In the genomic region with DNA sequence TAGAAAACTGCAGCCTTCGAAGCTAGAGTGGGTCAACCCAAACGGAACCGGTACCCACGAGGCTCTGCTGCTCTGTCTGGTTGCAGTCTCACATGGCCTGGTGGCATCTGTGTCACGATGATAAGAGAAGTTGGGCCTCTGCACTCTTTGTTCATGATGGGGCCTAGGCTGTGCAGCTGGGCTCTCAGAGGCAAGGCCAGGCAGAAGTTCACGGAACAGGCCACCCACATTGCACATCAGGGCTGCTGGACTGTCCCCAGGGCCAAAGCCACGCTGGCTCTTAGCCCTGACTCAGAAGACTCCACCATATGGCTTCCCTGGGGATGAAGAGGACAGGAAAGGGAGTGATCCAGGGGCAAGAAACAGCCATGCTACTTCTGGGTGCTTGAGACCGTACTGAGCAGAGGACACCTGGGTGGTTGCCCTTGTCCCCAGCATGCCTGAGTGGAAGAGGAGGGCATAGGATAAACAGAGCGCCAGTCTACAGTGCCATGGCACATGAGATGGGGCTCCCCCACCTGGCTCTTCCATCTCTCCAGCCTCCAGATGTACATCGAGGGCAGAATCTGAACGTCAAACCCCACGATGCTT, we compare ENCODE assay signal across 9 mouse cellular contexts.
DNase-seq lines count a peak whose midpoint lies in the region; ATAC-seq lines count a peak whose summit lies in the region.
"Had no signal": no experiment of that assay in that cellular context is flagged by ENCODE, and none has a peak within 500 bp of the region (broad histone marks: within the 10 kb centered on the region; RNA-seq: fewer than 3 reads in every experiment).

No protein-coding gene starts in this region.

- DNase-seq in cerebellum, postnatal 14 days: peak; percentile 33
- DNase-seq in cerebellum, postnatal 25 days: no peak
- peak; percentile 6 for DNase-seq in c-Kit-positive CD71-positive TER-119-negative erythroid progenitor cells, embryonic 14.5 days (ENCODE audit: low read depth)
- DNase-seq in liver, embryonic 13.5 days: no peak
- no peak for DNase-seq in thymus, postnatal 4 days
- DNase-seq in spleen, postnatal 36 days (ENCODE audit: low spot score in 2 of 2): no peak
- no peak for DNase-seq in spleen, postnatal 14 days (ENCODE audit: low spot score in 2 of 2)
- DNase-seq: adrenal gland, adult 8-10 months had no signal

- WGBS in heart, embryonic 14.5 days: 57% methylated on average over 12 of the region's 12 CpGs
- WGBS in liver, embryonic 13.5 days (ENCODE audit: insufficient replicate concordance): 45% methylated on average over 12 of the region's 12 CpGs

- H3K9ac ChIP-seq in heart, embryonic 14.5 days (ENCODE audit: low read length): no peak overlapping the region
- no peak overlapping the region for H3K9ac ChIP-seq in liver, embryonic 13.5 days

- peaks cover 8 to 11% of the 10 kb centered on the region in 2 experiments; a peak in 2 of 4 replicates for H3K4me1 ChIP-seq in heart, embryonic 14.5 days (ENCODE audit: control insufficient read depth in 2 of 2, insufficient read depth in 2 of 2, low read length in 2 of 2)
- peaks cover 23% of the 10 kb centered on the region for H3K4me1 ChIP-seq in liver, embryonic 13.5 days (replicated peaks)

- H3K36me3 ChIP-seq in heart, embryonic 14.5 days (ENCODE audit: control insufficient read depth, insufficient read depth, low read length): no peaks in the 10 kb centered on the region
- no peaks in the 10 kb centered on the region for H3K36me3 ChIP-seq in liver, embryonic 13.5 days

- H3K27ac ChIP-seq in heart, embryonic 14.5 days (replicated peaks in 1 of 2; ENCODE audit: control insufficient read depth in 1 of 2, insufficient read depth in 1 of 2, low read depth in 2 of 2, low read length in 2 of 2): 0 out of 4 replicates have a peak overlapping the region, but pooled peaks of 1 of the 2 experiments have one; percentile 9
- H3K27ac ChIP-seq in liver, embryonic 13.5 days: no peak overlapping the region

- H3K4me2 ChIP-seq in heart, embryonic 14.5 days (ENCODE audit: low read length): no peak overlapping the region
- no peak overlapping the region for H3K4me2 ChIP-seq in liver, embryonic 13.5 days

- ATAC-seq in heart, embryonic 14.5 days (ENCODE audit: insufficient number of reproducible peaks, insufficient read depth, low FRiP score, low read depth): peak; percentile 27
- ATAC-seq in liver, embryonic 13.5 days (ENCODE audit: low read depth): peak; percentile 81

- H3K27me3 ChIP-seq in heart, embryonic 14.5 days (ENCODE audit: control insufficient read depth, insufficient read depth, low read length): no peaks in the 10 kb centered on the region
- H3K27me3 ChIP-seq in liver, embryonic 13.5 days: no peaks in the 10 kb centered on the region

- no peaks in the 10 kb centered on the region for H3K9me3 ChIP-seq in heart, embryonic 14.5 days (ENCODE audit: control insufficient read depth, low read length)
- H3K9me3 ChIP-seq in liver, embryonic 13.5 days (replicated peaks): no peaks in the 10 kb centered on the region

- no peak overlapping the region for H3K4me3 ChIP-seq in heart, embryonic 14.5 days (ENCODE audit: control insufficient read depth in 1 of 2, insufficient read depth in 1 of 2, low read depth in 1 of 2, low read length in 2 of 2)
- no peak overlapping the region for H3K4me3 ChIP-seq in liver, embryonic 13.5 days (replicated peaks)

Comparison
In these comparisons a context has a peak if more than half of its experiments do, and no peak if none do; other contexts are left out.
1. DNase-seq: peak in cerebellum, postnatal 14 days (2 of 2) and c-Kit-positive CD71-positive TER-119-negative erythroid progenitor cells, embryonic 14.5 days (single experiment); none in cerebellum, postnatal 25 days (0 of 2), liver, embryonic 13.5 days (single experiment), thymus, postnatal 4 days (single experiment), spleen, postnatal 36 days (0 of 2) and spleen, postnatal 14 days (0 of 2).